Mouse (Mus musculus) stomach, embryonic 14.5 days (tissue): ENCODE results near the gene Ap2a2. TPM values are rescaled to one million over a fixed set of nuclear protein-coding genes. Genes with fewer than 3 reads are reported as not detected.

ENCODE experiments used
- ATAC-seq: fragments of 200-750 bp; cut with Nextera tagmentation; 2 replicates; pipeline ENCODE4 v1.8.0; 2017; ENCODE audit warnings: low read depth, moderate TSS enrichment; ENCODE audit not compliant: insufficient number of reproducible peaks, insufficient read depth, low FRiP score
- H3K27ac ChIP-seq: fragments of 300-500 bp; sonication (generic); 2 replicates; pipeline ENCODE4 v1.5.1; 2014; ENCODE audit warnings: mild to moderate bottlenecking, low read length, moderate library complexity, mixed read lengths
- H3K27me3 ChIP-seq: fragments of 300-500 bp; sonication (generic); 2 replicates; pipeline ENCODE4 v1.6.1; 2014; ENCODE audit warnings: low read length, control low read depth, mixed read lengths; ENCODE audit not compliant: control insufficient read depth, insufficient read depth
- H3K36me3 ChIP-seq: fragments of 300-500 bp; sonication (generic); 2 replicates; pipeline ENCODE4 v1.6.1; 2014; ENCODE audit warnings: mild to moderate bottlenecking, control low read depth, low read length, moderate library complexity, mixed read lengths; ENCODE audit not compliant: control insufficient read depth, insufficient read depth
- H3K4me1 ChIP-seq: fragments of 300-500 bp; sonication (generic); 2 replicates; pipeline ENCODE4 v1.6.1; 2014; ENCODE audit warnings: low read length, control low read depth, mixed read lengths; ENCODE audit not compliant: control insufficient read depth, insufficient read depth
- H3K4me2 ChIP-seq: fragments of 300-500 bp; sonication (generic); replicated peaks from 2 replicates; pipeline ENCODE4 v1.6.1; 2014; ENCODE audit warnings: low read depth, low read length, control low read depth
- H3K4me3 ChIP-seq: fragments of 300-500 bp; sonication (generic); 2 replicates; pipeline ENCODE4 v1.5.1; 2014; ENCODE audit warnings: low read depth, low read length, control low read depth
- H3K9ac ChIP-seq: fragments of 300-500 bp; sonication (generic); replicated peaks from 2 replicates; pipeline ENCODE4 v1.6.1; 2014; ENCODE audit warnings: low read depth, mild to moderate bottlenecking, control low read depth, low read length, moderate library complexity, mixed read lengths
- H3K9me3 ChIP-seq: fragments of 300-500 bp; sonication (generic); 2 replicates; pipeline ENCODE4 v1.6.1; 2016; ENCODE audit warnings: low read depth, low read length, control low read depth; ENCODE audit not compliant: control insufficient read depth
- WGBS: fragments of 180-500 bp; shearing (Covaris S2); extraction: QIAGEN DNeasy Blood & Tissue Kit; methylation state at CpG from one replicate; pipeline ENCODE4 v1.1.7; 2014; 5-methylcytosine and 5-hydroxymethylcytosine counted together
- polyA plus RNA-seq: library from polyadenylated mRNA; unstranded; fragments of >200 nt; fragmentation: Nextera tagmentation; extraction: Ambion mirVana; gene quantifications from 2 replicates; pipeline ENCODE4 v1.2.1, GENCODE M21; 2014

Gene Ap2a2
- polyA plus RNA-seq, 1 experiment from 2014 or later, result 71.8 TPM

- no peaks in the 10 kb centered on the region for H3K27me3 ChIP-seq
- no peak overlapping the region for H3K4me3 ChIP-seq
- WGBS, result 86% methylated on average over 3 of the region's 3 CpGs
- no peak overlapping the region for H3K4me2 ChIP-seq
- H3K9me3 ChIP-seq, result no peaks in the 10 kb centered on the region
- H3K9ac ChIP-seq, result no peak overlapping the region
- no peak overlapping the region for H3K27ac ChIP-seq
- H3K4me1 ChIP-seq, result no peaks in the 10 kb centered on the region
- no peak for ATAC-seq
- H3K36me3 ChIP-seq, result no peaks in the 10 kb centered on the region
Observed at GRCm38 (mm10) chr7:141549432-141550061, 12.4 kb upstream of the Ap2a2 start.

- no peak overlapping the region for H3K27ac ChIP-seq
- 72% methylated on average over 2 of the region's 2 CpGs for WGBS
- no peak overlapping the region for H3K4me3 ChIP-seq
- no peak for ATAC-seq
- no peak overlapping the region for H3K4me2 ChIP-seq
- H3K36me3 ChIP-seq, result no peaks in the 10 kb centered on the region
- no peak overlapping the region for H3K9ac ChIP-seq
- H3K4me1 ChIP-seq, result no peaks in the 10 kb centered on the region
- no peaks in the 10 kb centered on the region for H3K27me3 ChIP-seq
- H3K9me3 ChIP-seq, result no peaks in the 10 kb centered on the region
Observed at GRCm38 (mm10) chr7:141550464-141550863, 11.5 kb upstream of the Ap2a2 start.

GRCm38 (mm10) chr7:141558329-141558776 is 3.6 kb upstream of the Ap2a2 start:
- peaks cover 3% of the 10 kb centered on the region; the same call in 1 of the 2 replicates for H3K4me1 ChIP-seq
- 67% methylated on average over 4 of the region's 4 CpGs for WGBS
- ATAC-seq, result no peak

DNA sequence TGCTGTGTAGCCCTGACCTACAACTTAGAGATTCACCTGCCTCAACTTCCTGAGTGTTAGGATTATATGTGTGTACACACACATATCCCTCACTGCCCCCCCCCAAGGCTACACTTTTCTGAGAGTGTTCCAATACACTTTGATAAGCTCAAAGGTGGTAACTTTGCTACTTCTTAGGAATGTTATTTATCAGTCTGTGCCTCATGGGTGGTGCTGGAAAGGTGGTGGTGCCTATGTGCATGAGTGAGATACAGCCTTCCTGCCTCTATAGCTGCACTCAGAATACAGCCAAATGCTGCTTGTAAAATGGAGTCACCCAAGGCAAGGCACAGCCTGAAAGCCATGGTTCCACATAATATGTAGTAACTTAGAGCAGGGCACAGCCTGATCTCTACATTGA is 3.0 kb upstream of the Ap2a2 start:
- H3K4me3 ChIP-seq, result no peak overlapping the region
- no peak overlapping the region for H3K4me2 ChIP-seq
- no peak overlapping the region for H3K27ac ChIP-seq
- no peaks in the 10 kb centered on the region for H3K36me3 ChIP-seq
- no peak for ATAC-seq
- peaks cover 8% of the 10 kb centered on the region; the same call in 1 of the 2 replicates for H3K4me1 ChIP-seq
- no peak overlapping the region for H3K9ac ChIP-seq
- no peaks in the 10 kb centered on the region for H3K27me3 ChIP-seq
- H3K9me3 ChIP-seq, result no peaks in the 10 kb centered on the region

More at GRCm38 (mm10) chr7:141558329-141558776, 3.6 kb upstream of the Ap2a2 start:
- Histone ChIP-seq H3K9ac (no peak overlapping the region), H3K4me2 (no peak overlapping the region), H3K4me3 (no peak overlapping the region), H3K36me3 (no peaks in the 10 kb centered on the region), H3K9me3 (no peaks in the 10 kb centered on the region), H3K27ac (no peak overlapping the region), H3K27me3 (no peaks in the 10 kb centered on the region)

GRCm38 (mm10) chr7:141559726-141560325 is 2.1 kb upstream of the Ap2a2 start:
- no peak overlapping the region for H3K9ac ChIP-seq
- no peaks in the 10 kb centered on the region for H3K36me3 ChIP-seq
- H3K4me2 ChIP-seq, result no peak overlapping the region
- no peak overlapping the region for H3K4me3 ChIP-seq
- 76% methylated on average over 2 of the region's 2 CpGs for WGBS
- peaks cover 16% of the 10 kb centered on the region; the same call in 1 of the 2 replicates for H3K4me1 ChIP-seq
- no peaks in the 10 kb centered on the region for H3K27me3 ChIP-seq
- ATAC-seq, result no peak
- H3K9me3 ChIP-seq, result no peaks in the 10 kb centered on the region
- no peak overlapping the region for H3K27ac ChIP-seq

DNA sequence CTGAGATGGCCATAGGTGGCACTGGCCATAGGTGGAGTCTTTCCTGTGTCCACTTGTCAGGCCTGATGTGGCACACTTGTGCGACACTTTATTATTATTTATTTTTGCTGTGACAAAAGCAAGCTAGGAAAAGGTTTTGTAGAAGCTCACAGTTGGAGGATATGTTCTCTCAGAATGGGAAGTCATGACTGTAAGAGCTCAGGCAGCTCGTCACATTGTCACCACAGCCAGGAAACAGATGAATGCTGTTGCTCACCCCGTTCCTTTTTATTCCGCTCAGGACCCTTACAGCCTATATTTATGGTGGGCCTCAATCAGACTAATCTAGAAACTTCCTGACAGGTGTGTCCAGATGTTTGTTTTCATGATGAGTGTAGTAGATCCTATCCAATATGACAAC is 1.5 kb upstream of the Ap2a2 start:
- Histone ChIP-seq H3K27me3 (no peaks in the 10 kb centered on the region), H3K27ac (no peak overlapping the region), H3K9me3 (no peaks in the 10 kb centered on the region), H3K9ac (no peak overlapping the region), H3K36me3 (no peaks in the 10 kb centered on the region), H3K4me1 (peaks cover 16% of the 10 kb centered on the region; the same call in 1 of the 2 replicates), H3K4me3 (no peak overlapping the region), H3K4me2 (no peak overlapping the region)
- ATAC-seq, result no peak
- 73% methylated on average over 4 of the region's 4 CpGs for WGBS

- Histone ChIP-seq H3K4me1 (peaks cover 16% of the 10 kb centered on the region; the same call in 1 of the 2 replicates), H3K27ac (peak overlapping the region; percentile 78), H3K9ac (peak overlapping the region; percentile 93), H3K27me3 (no peaks in the 10 kb centered on the region), H3K4me3 (peak overlapping the region; percentile 95), H3K4me2 (peak overlapping the region; percentile 72), H3K36me3 (no peaks in the 10 kb centered on the region), H3K9me3 (no peaks in the 10 kb centered on the region)
- peak; percentile 7; the same call in 1 of the 2 replicates for ATAC-seq
- WGBS, result under 1% methylated on average over 33 of the region's 33 CpGs
Observed at GRCm38 (mm10) chr7:141562421-141562851, 463 bp downstream of the Ap2a2 start.

DNA sequence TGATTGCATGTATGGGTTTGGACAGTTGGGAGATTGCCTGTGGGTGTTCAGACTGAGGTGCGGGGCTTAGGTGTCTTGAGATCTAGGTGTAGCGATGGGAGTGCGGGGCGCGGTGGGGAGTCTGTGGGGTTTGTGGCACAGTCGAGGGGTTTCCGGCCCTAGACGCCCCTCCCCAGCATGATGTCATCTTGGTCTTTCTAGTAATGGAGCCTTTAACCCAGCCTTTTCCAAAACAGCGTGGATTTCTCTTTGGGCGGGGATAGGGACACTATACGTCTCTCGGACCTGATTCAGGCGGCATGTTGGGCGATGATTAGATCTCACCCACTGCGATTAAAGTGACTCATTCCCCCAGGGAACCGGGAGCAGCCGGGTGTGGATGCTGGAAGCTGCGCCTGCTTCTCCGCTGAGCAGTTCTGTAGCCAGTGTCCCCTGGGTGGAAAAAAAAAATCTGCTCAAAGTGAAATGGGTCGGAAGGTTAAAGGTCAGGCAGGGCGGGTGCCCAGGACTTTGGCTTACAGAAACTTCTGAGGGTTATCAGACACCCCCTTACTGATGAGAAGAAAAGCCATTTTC is 967 bp downstream of the Ap2a2 start:
- Histone ChIP-seq H3K4me2 (peak overlapping the region; percentile 72), H3K27me3 (no peaks in the 10 kb centered on the region), H3K27ac (peak overlapping the region; percentile 78; the same call in 1 of the 2 replicates), H3K9ac (peak overlapping the region; percentile 93), H3K4me3 (peak overlapping the region; percentile 95), H3K4me1 (peaks cover 16% of the 10 kb centered on the region; the same call in 1 of the 2 replicates), H3K36me3 (no peaks in the 10 kb centered on the region), H3K9me3 (no peaks in the 10 kb centered on the region)
- ATAC-seq, result peak; percentile 12; the same call in 1 of the 2 replicates
- under 1% methylated on average over 21 of the region's 21 CpGs for WGBS
